Mouse (Mus musculus): ENCODE measurements around the gene Zfp667.

DNA sequence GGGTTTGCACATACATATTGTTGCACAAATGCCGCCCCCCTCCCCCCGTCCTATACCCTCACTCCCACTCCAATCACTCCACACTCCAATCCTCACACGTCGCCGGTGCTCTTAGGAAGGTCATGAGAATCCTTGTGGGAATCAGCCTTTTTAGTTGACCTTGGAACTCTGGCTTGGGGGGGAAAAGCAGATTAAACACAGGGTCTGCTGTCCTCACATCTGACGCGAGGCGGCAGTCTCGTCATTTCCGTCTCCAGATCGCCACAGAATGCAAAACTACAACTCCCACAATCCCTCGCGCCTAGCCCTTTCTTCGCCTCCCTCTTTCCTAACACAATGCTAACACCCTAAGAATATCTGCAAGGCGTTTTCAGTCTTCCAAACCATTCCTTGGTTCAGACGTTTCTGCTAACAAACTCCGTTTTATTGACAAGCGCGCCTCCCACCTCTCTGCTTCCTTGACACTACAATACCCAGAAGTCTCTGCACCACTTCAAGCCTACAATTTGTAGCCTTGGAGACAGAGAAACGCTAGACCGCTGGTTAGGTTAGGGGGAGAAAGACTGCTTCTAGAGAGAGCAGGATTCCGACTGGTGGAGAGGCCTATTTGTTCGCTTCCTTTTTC is 2.8 kb upstream of the Zfp667 start:
- peak; percentile 36; the same call in 1 of the 2 replicates for TF ChIP-seq POLR2A (IDR thresholded peaks at IDR 0.05; ENCODE audit: insufficient read depth, low read depth, low read length)
- peak; percentile 55 for TF ChIP-seq CTCF (IDR thresholded peaks at IDR 0.05; ENCODE audit: insufficient read depth, low read depth, low read length)

Measured in olfactory bulb, adult 2 months (tissue).